Mouse (Mus musculus): Measurements from ENCODE around the gene Cdyl2.

DNA sequence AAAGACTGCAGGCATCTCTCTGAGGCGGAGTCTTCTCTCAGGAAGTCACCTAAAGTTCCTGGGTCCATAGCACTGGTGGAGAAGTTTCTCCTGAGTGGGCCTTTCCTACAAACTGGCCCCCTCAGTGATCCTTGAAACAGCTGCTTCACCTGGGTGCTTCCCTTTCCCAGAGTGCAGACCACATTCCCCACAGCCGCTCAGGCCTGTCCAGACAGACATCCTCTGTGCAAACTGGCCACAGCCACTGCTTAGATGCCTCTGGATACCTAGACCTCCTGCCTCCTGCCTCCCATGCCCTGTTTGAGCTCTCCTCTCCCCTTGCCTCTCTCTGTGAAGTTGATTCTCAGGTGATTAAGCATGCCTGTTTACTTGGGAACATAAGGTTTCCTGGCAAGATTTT lies 156.1 kb downstream of the Cdyl2 start:
- TF ChIP-seq CTCF (IDR thresholded peaks at IDR 0.05; ENCODE audit: extremely low read depth, insufficient read depth, insufficient read length, insufficient replicate concordance) (no peak), POLR2A (IDR thresholded peaks at IDR 0.05; ENCODE audit: low read depth, low read length) (no peak)
